ENCODE assay signal across 11 mouse cellular contexts in genomic region chr7:44957183-44957835, GRCm38 (mm10). TPM values are rescaled to one million over a fixed set of nuclear protein-coding genes. Genes with fewer than 3 reads are reported as not detected.
DNase-seq lines count a peak whose midpoint lies in the region.
"Had no signal": no experiment of that assay in that cellular context is flagged by ENCODE, and none has a peak within 500 bp of the region (broad histone marks: within the 10 kb centered on the region; RNA-seq: fewer than 3 reads in every experiment).

No protein-coding gene starts in this region.

- intact Hi-C loops in gastrocnemius, postnatal 14 days (cut with DNase I; ENCODE audit: low total_unique reads): loop anchor here (5.0 to 10.0 kb wide), 2 partner anchors 35 to 53 kb away; no protein-coding TSS in a partner anchor

- peak; percentile 65 for DNase-seq in adrenal gland, postnatal 10 days
- DNase-seq in adrenal gland, postnatal 25 days: no peak
- peak; percentile 44 for DNase-seq in kidney, postnatal 10 days
- DNase-seq in kidney, adult 8-10 months: no peak
- DNase-seq in gastrocnemius, postnatal 14 days: peak; percentile 64
- DNase-seq in lung, postnatal 25 days (ENCODE audit: low spot score): peak; percentile 65
- DNase-seq in cerebellum, adult 11-12 months: no peak
- DNase-seq in spleen, postnatal 36 days (ENCODE audit: low spot score in 2 of 2): no peak
- DNase-seq: cerebellum, adult 18-20 months; liver, embryonic 13.5 days had no signal

RNA-seq across cellular contexts. Expression of gene Tsks, which starts 14.3 kb away (rescaled TPM):
- total RNA-seq in adrenal gland, postnatal 10 days (2021): not detected
- not detected in 2 replicates for total RNA-seq in adrenal gland, postnatal 25 days (2021)
- total RNA-seq in gastrocnemius, postnatal 14 days (2021): not detected
- total RNA-seq: granulocyte monocyte progenitor cell, adult 5-6 weeks had no signal

RNA-seq across cellular contexts. Expression of gene Cpt1c, which starts 17.3 kb away (rescaled TPM):
- 10 to 100 TPM in 1 of 2 experiments, 1 to 10 TPM in 1; 9.8 to 15.3 TPM for total RNA-seq in adrenal gland, postnatal 10 days (2021)
- 13.3 and 16.5 TPM in 2 replicates for total RNA-seq in adrenal gland, postnatal 25 days (2021)
- 1 to 10 TPM; 2.3 to 2.7 TPM for total RNA-seq in gastrocnemius, postnatal 14 days (2021)
- total RNA-seq: granulocyte monocyte progenitor cell, adult 5-6 weeks had no signal

RNA-seq across cellular contexts. Expression of gene Ap2a1, which starts 28.0 kb away (rescaled TPM):
- 10 to 100 TPM; 83.6 to 93.2 TPM for total RNA-seq in adrenal gland, postnatal 10 days (2021)
- 83.7 and 115 TPM in 2 replicates for total RNA-seq in adrenal gland, postnatal 25 days (2021)
- total RNA-seq in gastrocnemius, postnatal 14 days (2021): 10 to 100 TPM; 55.4 to 60.8 TPM

RNA-seq across cellular contexts. Expression of gene Prmt1, which starts 29.1 kb away (rescaled TPM):
- total RNA-seq in adrenal gland, postnatal 10 days (2021): 100 to 1,000 TPM; 254 to 258 TPM
- total RNA-seq in adrenal gland, postnatal 25 days (2021): 177 and 221 TPM in 2 replicates
- total RNA-seq in gastrocnemius, postnatal 14 days (2021): 100 to 1,000 TPM; 144 to 227 TPM

RNA-seq across cellular contexts. Expression of gene Irf3, which starts 40.1 kb away (rescaled TPM):
- total RNA-seq in adrenal gland, postnatal 10 days (2021): 10 to 100 TPM; 80.3 to 89.6 TPM
- 138 and 151 TPM in 2 replicates for total RNA-seq in adrenal gland, postnatal 25 days (2021)
- total RNA-seq in gastrocnemius, postnatal 14 days (2021): 10 to 100 TPM; 20.0 to 22.2 TPM

Comparison
In these comparisons a context has a peak if more than half of its experiments do, and no peak if none do; other contexts are left out.
1. DNase-seq: peak in adrenal gland, postnatal 10 days (single experiment), kidney, postnatal 10 days (single experiment), gastrocnemius, postnatal 14 days (single experiment) and lung, postnatal 25 days (single experiment); none in adrenal gland, postnatal 25 days (single experiment), kidney, adult 8-10 months (0 of 2), cerebellum, adult 11-12 months (single experiment) and spleen, postnatal 36 days (0 of 2).